Mouse (Mus musculus) CH12.LX (cell line): ENCODE results near the gene Eya2. TPM values are rescaled to one million over a fixed set of nuclear protein-coding genes. Genes with fewer than 3 reads are reported as not detected.

Experiments used
- DNase-seq: peaks from one replicate; pipeline ENCODE4 v3.0.0-alpha.2; 2013; ENCODE audit errors: extremely low read depth
- H3K27ac ChIP-seq: 2 replicates; pipeline ENCODE4 v1.5.1; 2012; ENCODE audit warnings: low read depth, mild to moderate bottlenecking, control low read depth, moderate library complexity; ENCODE audit not compliant: insufficient read depth
- H3K27me3 ChIP-seq: replicated peaks from 2 replicates; pipeline ENCODE3; 2012; ENCODE audit warnings: inconsistent platforms
- H3K36me3 ChIP-seq, 2 experiments: replicated peaks in 1 of 2; 2 replicates each; pipeline versions ENCODE3 to v1.6.1; 2012; ENCODE audit warnings: inconsistent platforms in 1 of 2, low read length in 1 of 2, mild to moderate bottlenecking in 1 of 2, mixed read lengths in 1 of 2, moderate library complexity in 1 of 2; ENCODE audit not compliant: control insufficient read depth in 1 of 2, insufficient read depth in 1 of 2
- H3K4me1 ChIP-seq, 2 experiments: 2 replicates each; pipeline ENCODE4 v1.6.1; 2012; ENCODE audit warnings: inconsistent platforms in 1 of 2, moderate library complexity in 1 of 2; ENCODE audit not compliant: insufficient read depth in 2 of 2, control insufficient read depth in 1 of 2
- H3K4me2 ChIP-seq: 2 replicates; pipeline ENCODE4 v1.6.1; 2012; ENCODE audit warnings: low read depth, mild to moderate bottlenecking, control low read depth; ENCODE audit not compliant: poor library complexity, insufficient read depth, severe bottlenecking
- H3K4me3 ChIP-seq, 3 experiments: fragments of 150-350 bp in 1 of 3; sonication (generic) in 1 of 3; replicated peaks in 1 of 3; 2 replicates each; pipeline versions ENCODE3 to v1.5.1; 2011 to 2012; ENCODE audit warnings: low read depth in 2 of 3, low read length in 2 of 3, mild to moderate bottlenecking in 2 of 3, moderate library complexity in 2 of 3, control low read depth in 1 of 3, improper control_type of control experiment in 1 of 3, inconsistent platforms in 1 of 3, mixed read lengths in 1 of 3; ENCODE audit not compliant: poor library complexity in 1 of 3
- H3K79me2 ChIP-seq: replicated peaks from 2 replicates; pipeline ENCODE4 v1.6.1; 2012; ENCODE audit warnings: mild to moderate bottlenecking, moderate library complexity; ENCODE audit not compliant: control insufficient read depth, poor library complexity, insufficient read depth, severe bottlenecking; ENCODE audit errors: extremely low read depth
- H3K9ac ChIP-seq: 2 replicates; pipeline ENCODE4 v1.6.1; 2012; ENCODE audit warnings: low read depth, mild to moderate bottlenecking, control low read depth, moderate library complexity; ENCODE audit not compliant: insufficient read depth
- H3K9me3 ChIP-seq: replicated peaks from 2 replicates; pipeline ENCODE3; 2012; ENCODE audit warnings: low read length, inconsistent platforms, mixed read lengths
- BHLHE40 ChIP-seq: IDR thresholded peaks from 2 replicates; pipeline ENCODE4 v1.6.1; 2011; ENCODE audit warnings: mild to moderate bottlenecking, low read depth, low read length, improper control_type of control experiment
- CHD1 ChIP-seq: IDR thresholded peaks from 2 replicates; pipeline ENCODE4 v1.6.1; 2012; ENCODE audit warnings: low read depth, low read length, improper control_type of control experiment, inconsistent platforms
- CHD2 ChIP-seq: IDR thresholded peaks from 2 replicates; pipeline ENCODE4 v1.6.1; 2011; ENCODE audit warnings: low read length, improper control_type of control experiment
- CTCF ChIP-seq, 2 experiments: IDR thresholded peaks in 1 of 2; conservative IDR thresholded peaks in 1 of 2; 2 replicates each; pipeline ENCODE4 v1.5.1; 2011 to 2012; ENCODE audit warnings: low read depth in 2 of 2, low read length in 2 of 2, improper control_type of control experiment in 1 of 2, inconsistent platforms in 1 of 2, mild to moderate bottlenecking in 1 of 2, moderate library complexity in 1 of 2
- ELF1 ChIP-seq: IDR thresholded peaks from 2 replicates; pipeline ENCODE4 v1.6.1; 2014; ENCODE audit warnings: low read depth, mild to moderate bottlenecking, inconsistent platforms, low read length, improper control_type of control experiment
- ETS1 ChIP-seq: conservative IDR thresholded peaks from 2 replicates; pipeline ENCODE4 v1.6.1; 2012; ENCODE audit warnings: low read depth, mild to moderate bottlenecking, inconsistent platforms, low read length, improper control_type of control experiment, moderate library complexity
- JUN ChIP-seq: IDR thresholded peaks from 2 replicates; pipeline ENCODE4 v1.6.1; 2011; ENCODE audit warnings: low read depth, mild to moderate bottlenecking, low read length, improper control_type of control experiment, moderate library complexity; ENCODE audit not compliant: insufficient read depth
- KAT2A ChIP-seq: IDR thresholded peaks from 2 replicates; pipeline ENCODE4 v1.6.1; 2012; ENCODE audit warnings: low read length, improper control_type of control experiment, inconsistent platforms; ENCODE audit not compliant: insufficient replicate concordance
- MAFK ChIP-seq: IDR thresholded peaks from 2 replicates; pipeline ENCODE4 v1.6.1; 2011; ENCODE audit warnings: low read length, improper control_type of control experiment; ENCODE audit not compliant: insufficient replicate concordance
- MAX ChIP-seq: IDR thresholded peaks from 2 replicates; pipeline ENCODE4 v1.6.1; 2011; ENCODE audit warnings: low read length, improper control_type of control experiment
- MAZ ChIP-seq: IDR thresholded peaks from 2 replicates; pipeline ENCODE4 v1.6.1; 2012; ENCODE audit warnings: low read depth, mild to moderate bottlenecking, inconsistent platforms, low read length, improper control_type of control experiment, moderate library complexity
- MXI1 ChIP-seq: IDR thresholded peaks from 2 replicates; pipeline ENCODE4 v1.6.1; 2011; ENCODE audit warnings: mild to moderate bottlenecking, low read depth, low read length, improper control_type of control experiment
- NELFE ChIP-seq: IDR thresholded peaks from 2 replicates; pipeline ENCODE4 v1.6.1; 2011; ENCODE audit warnings: low read depth, low read length, improper control_type of control experiment
- PAX5 ChIP-seq: IDR thresholded peaks from 2 replicates; pipeline ENCODE4 v1.6.1; 2012; ENCODE audit warnings: low read length, inconsistent platforms, mixed read lengths
- POLR2A ChIP-seq: IDR thresholded peaks from 2 replicates; pipeline ENCODE4 v1.6.1; 2011; ENCODE audit warnings: low read depth, mild to moderate bottlenecking, improper control_type of control experiment, low read length
- POLR2AphosphoS2 ChIP-seq: IDR thresholded peaks from 2 replicates; pipeline ENCODE4 v1.6.1; 2011; ENCODE audit warnings: low read depth, low read length, improper control_type of control experiment
- RAD21 ChIP-seq: IDR thresholded peaks from 2 replicates; pipeline ENCODE4 v1.6.1; 2011; ENCODE audit warnings: low read depth, mild to moderate bottlenecking, low read length, improper control_type of control experiment, moderate library complexity
- SIN3A ChIP-seq: IDR thresholded peaks from 2 replicates; pipeline ENCODE4 v1.6.1; 2012; ENCODE audit warnings: low read length, improper control_type of control experiment, inconsistent platforms
- SMC3 ChIP-seq: IDR thresholded peaks from 2 replicates; pipeline ENCODE4 v1.6.1; 2011; ENCODE audit warnings: low read depth, low read length, improper control_type of control experiment
- UBTF ChIP-seq: IDR thresholded peaks from 2 replicates; pipeline ENCODE4 v1.6.1; 2012; ENCODE audit warnings: low read depth, mild to moderate bottlenecking, inconsistent platforms, low read length, improper control_type of control experiment, moderate library complexity
- ZMIZ1 ChIP-seq: IDR thresholded peaks from 2 replicates; pipeline ENCODE4 v1.6.1; 2012; ENCODE audit warnings: low read depth, mild to moderate bottlenecking, inconsistent platforms, low read length, improper control_type of control experiment
- dilution Hi-C: fragments of 300-500 bp; cut with MboI; formaldehyde crosslinking; loops from 2 replicates; pipeline ENCODE4 v1.14.3; 2020; ENCODE audit warnings: low sequenced_read_pairs; ENCODE audit not compliant: extremely low pct_unique_long_range_greater_than_20kb, extremely low pct_ligation_motif_present
- in situ Hi-C: fragments of 300-500 bp; cut with MboI; formaldehyde crosslinking; loops from 3 replicates; pipeline ENCODE4 v1.14.3; 2019; ENCODE audit warnings: low sequenced_read_pairs, low pct_ligation_motif_present, low pct_unique_long_range_greater_than_20kb, mixed read lengths
- polyA plus RNA-seq: library from polyadenylated mRNA; unstranded; fragments of >175 nt; gene quantifications from 2 replicates; pipeline ENCODE4 v1.2.1, GENCODE M21; 2012; ENCODE audit warnings: low read depth; ENCODE audit not compliant: insufficient read length
- total RNA-seq, 2 experiments: library from RNA; depleted of rRNA; stranded (reverse); fragments of 300-350 nt in 1 of 2; fragments of >200 nt in 1 of 2; gene quantifications; 2 replicates each; pipeline ENCODE4 v1.2.3; 2012 to 2014

The Eya2 gene
- total and polyA plus RNA-seq, 3 experiments = not detected

GRCm38 (mm10) chr2:165791026-165791425, 196.2 kb downstream of the Eya2 start:
- H3K4me3 ChIP-seq = peak overlapping the region in 2 of 3 experiments; percentile 21 to 56
- H3K27me3 ChIP-seq = no peaks in the 10 kb centered on the region
- dilution Hi-C loops (no loop called here), in situ Hi-C loops (loop anchor here (25.0 kb wide), 1 partner anchor 246 kb away; no protein-coding TSS in a partner anchor)
- peak overlapping the region; percentile 25; the same call in 1 of the 2 replicates for H3K27ac ChIP-seq
- peaks cover 68 to 83% of the 10 kb centered on the region in 2 experiments for H3K36me3 ChIP-seq
- peaks cover 47 to 81% of the 10 kb centered on the region in 2 experiments for H3K4me1 ChIP-seq
- peak overlapping the region; percentile 15 for H3K9ac ChIP-seq
- DNase-seq = peak; percentile 65
- no peak for TF ChIP-seq BHLHE40
- peak; percentile 94 for TF ChIP-seq CHD2
- TF ChIP-seq POLR2A = no peak
- H3K9me3 ChIP-seq = no peaks in the 10 kb centered on the region
- H3K4me2 ChIP-seq = peak overlapping the region; percentile 90
- H3K79me2 ChIP-seq = peaks cover 23% of the 10 kb centered on the region

DNA sequence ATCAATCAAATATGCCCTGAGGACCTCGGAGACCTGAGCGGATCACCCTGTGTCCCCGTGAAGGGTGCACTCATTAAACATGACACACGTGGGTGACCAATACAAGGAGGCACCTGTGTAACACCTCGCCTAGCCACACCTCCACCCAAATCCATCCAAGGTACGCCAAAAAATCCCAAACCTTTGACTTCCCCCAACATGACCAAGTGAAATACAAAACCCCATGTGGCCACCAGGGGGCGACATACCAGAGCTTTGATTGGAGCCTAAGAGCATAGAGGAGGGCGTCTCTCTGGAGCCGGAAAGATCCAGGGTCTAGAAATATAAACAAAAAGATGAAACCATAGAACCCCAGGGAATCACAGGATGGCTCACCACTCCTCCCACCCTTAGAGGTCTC, 196.8 kb downstream of the Eya2 start:
- H3K4me3 ChIP-seq = peak overlapping the region; percentile 52 to 56 (median 53)
- peaks cover 69 to 81% of the 10 kb centered on the region in 2 experiments for H3K36me3 ChIP-seq
- dilution Hi-C loops (no loop called here), in situ Hi-C loops (loop anchor here (25.0 kb wide), 1 partner anchor 246 kb away; no protein-coding TSS in a partner anchor)
- peaks cover 22% of the 10 kb centered on the region for H3K79me2 ChIP-seq
- H3K4me1 ChIP-seq = peaks cover 47 to 77% of the 10 kb centered on the region in 2 experiments
- H3K4me2 ChIP-seq = peak overlapping the region; percentile 90
- no peaks in the 10 kb centered on the region for H3K27me3 ChIP-seq
- H3K9ac ChIP-seq = peak overlapping the region; percentile 71
- H3K27ac ChIP-seq = peak overlapping the region; percentile 85
- DNase-seq = peak; percentile 88
- peak; percentile 21; the same call in 1 of the 2 replicates for TF ChIP-seq SIN3A
- 0 out of 2 replicates have a peak, but pooled peaks have one; percentile 40 for TF ChIP-seq MAX
- TF ChIP-seq SMC3 = peak; percentile 46
- peak; percentile 24 for TF ChIP-seq RAD21
- no peak for TF ChIP-seq ZMIZ1
- no peak for TF ChIP-seq ETS1
- no peak for TF ChIP-seq UBTF
- TF ChIP-seq MXI1 = peak; percentile 29; the same call in 1 of the 2 replicates
- TF ChIP-seq CTCF (conservative IDR thresholded peaks at IDR 0.05 in 1 of 2, IDR thresholded peaks at IDR 0.05 in 1 of 2; ENCODE audit: low read depth in 2 of 2, low read length in 2 of 2) = peak; percentile 74 to 81
- H3K9me3 ChIP-seq = no peaks in the 10 kb centered on the region

DNA sequence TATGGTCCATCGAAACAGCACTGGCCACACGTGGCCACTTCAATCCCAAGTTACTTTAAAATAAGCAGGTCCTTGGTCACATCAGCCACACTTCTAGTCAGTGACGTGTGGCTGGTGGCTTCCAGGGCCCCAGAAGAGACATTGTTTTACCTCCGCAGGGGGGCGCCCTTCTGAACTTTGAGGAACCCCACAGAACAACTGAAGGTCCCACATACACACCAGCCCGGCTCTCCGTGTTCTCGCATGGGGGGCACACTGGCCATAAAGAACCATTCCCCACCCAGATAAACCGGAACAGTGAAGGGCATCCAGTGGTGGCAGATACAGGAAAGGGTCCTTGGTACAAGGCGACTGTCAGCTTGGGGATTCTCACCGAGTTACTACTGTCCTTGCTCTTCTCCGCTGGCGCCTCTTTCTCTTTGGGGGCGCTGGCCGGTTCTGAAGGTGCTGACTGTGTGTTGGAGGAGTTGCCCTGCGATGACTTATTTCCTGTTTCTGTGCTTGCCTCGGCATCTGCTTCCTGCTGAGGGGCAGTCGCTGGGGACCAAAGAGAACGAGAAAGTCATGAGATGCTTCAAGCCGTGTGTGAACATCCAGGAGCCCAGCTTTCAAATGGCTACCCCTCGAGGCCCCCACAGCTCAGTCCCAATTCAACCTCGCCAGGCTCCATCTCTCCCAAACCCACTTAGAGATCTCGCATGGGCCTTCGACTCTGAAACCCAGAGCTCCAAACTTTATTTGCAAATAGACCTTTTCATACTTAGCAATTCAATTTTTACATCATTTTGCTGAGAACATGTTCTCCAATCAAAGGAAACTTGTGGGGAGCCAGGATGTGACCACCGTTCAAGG, 197.8 kb downstream of the Eya2 start:
- Histone ChIP-seq H3K4me1 (peaks cover 38 to 74% of the 10 kb centered on the region in 2 experiments), H3K36me3 (peaks cover 67 to 81% of the 10 kb centered on the region in 2 experiments)
- dilution Hi-C loops = no loop called here
- TF ChIP-seq CHD2 (no peak), MAX (0 out of 2 replicates have a peak, but pooled peaks have one; percentile 23), BHLHE40 (no peak), MAZ (no peak), JUN (no peak), ETS1 (peak; percentile 30; the same call in 1 of the 2 replicates), POLR2A (peak; percentile 27; the same call in 1 of the 2 replicates), SMC3 (no peak), ZMIZ1 (peak; percentile 26; the same call in 1 of the 2 replicates), KAT2A (no peak), NELFE (peak; percentile 47; the same call in 1 of the 2 replicates), PAX5 (no peak), CTCF (conservative IDR thresholded peaks at IDR 0.05 in 1 of 2, IDR thresholded peaks at IDR 0.05 in 1 of 2; ENCODE audit: low read depth in 2 of 2, low read length in 2 of 2) (peak in 1 of 2 experiments; percentile 53; a peak in 2 of 4 replicates), MAFK (peak; percentile 10; the same call in 1 of the 2 replicates), CHD1 (peak; percentile 82; the same call in 1 of the 2 replicates), ELF1 (peak; percentile 61), POLR2AphosphoS2 (no peak; the same call in 1 of the 2 replicates)

More for the DNA sequence above, 197.8 kb downstream of the Eya2 start:
- peak; percentile 83 for DNase-seq
- Histone ChIP-seq H3K27me3 (no peaks in the 10 kb centered on the region), H3K4me2 (peak overlapping the region; percentile 90), H3K9ac (peak overlapping the region; percentile 71), H3K4me3 (peak overlapping the region; percentile 52 to 56 (median 53)), H3K27ac (peak overlapping the region; percentile 85), H3K79me2 (peaks cover 20% of the 10 kb centered on the region), H3K9me3 (no peaks in the 10 kb centered on the region)
- in situ Hi-C loops = loop anchor here (25.0 kb wide), 1 partner anchor 245 kb away; no protein-coding TSS in a partner anchor
